Mouse (Mus musculus) gastrocnemius, adult 2 months (tissue): Measurements from ENCODE around the gene Plek2. TPM values are rescaled to one million over a fixed set of nuclear protein-coding genes. Genes with fewer than 3 reads are reported as not detected.

Source experiments
- DNase-seq: peaks from one replicate; pipeline ENCODE4 v3.0.0; 2022
- H3K27ac ChIP-seq: fragments of 200-600 bp; 2 replicates; pipeline ENCODE4 v1.8.1; 2022; ENCODE audit warnings: mild to moderate bottlenecking
- H3K4me3 ChIP-seq: fragments of 200-600 bp; 2 replicates; pipeline ENCODE4 v1.8.1; 2022; ENCODE audit warnings: mild to moderate bottlenecking, moderate library complexity
- CTCF ChIP-seq: fragments of 200-600 bp; IDR thresholded peaks from 2 replicates; pipeline ENCODE4 v1.8.1; 2022; ENCODE audit warnings: antibody characterized with exemption, mild to moderate bottlenecking, moderate library complexity
- intact Hi-C: fragments of 180-260 bp; cut with DNase I; formaldehyde crosslinking; loops from one replicate; pipeline ENCODE4 v1.15.1; 2025
- total RNA-seq, 2 experiments: library from RNA; stranded (reverse); gene quantifications; 2 replicates each; pipeline ENCODE4 v1.2.3; 2021

Plek2 gene
- total RNA-seq, 2 experiments from 2014 or later, result 0.20 to 0.28 TPM

GRCm38 (mm10) chr12:78901467-78901866, 5.3 kb downstream of the Plek2 start:
- intact Hi-C loops, result no loop called here
- Histone ChIP-seq H3K27ac (no peak overlapping the region), H3K4me3 (no peak overlapping the region)
- DNase-seq, result no peak
- no peak for TF ChIP-seq CTCF

GRCm38 (mm10) chr12:78897861-78898260, 8.9 kb downstream of the Plek2 start:
- H3K27ac ChIP-seq, result no peak overlapping the region
- no peak for DNase-seq
- H3K4me3 ChIP-seq, result no peak overlapping the region
- TF ChIP-seq CTCF, result no peak
- intact Hi-C loops, result no loop called here

- DNase-seq, result no peak
- intact Hi-C loops, result no loop called here
- TF ChIP-seq CTCF, result no peak
- no peak overlapping the region for H3K4me3 ChIP-seq
- H3K27ac ChIP-seq, result no peak overlapping the region
These were observed 15.6 kb downstream of the Plek2 start for GRCm38 (mm10) chr12:78891149-78891548.

- no peak overlapping the region for H3K4me3 ChIP-seq
- intact Hi-C loops, result no loop called here
- no peak overlapping the region for H3K27ac ChIP-seq
- no peak for TF ChIP-seq CTCF
- no peak for DNase-seq
These were observed 16.7 kb downstream of the Plek2 start for GRCm38 (mm10) chr12:78890062-78890461.

- intact Hi-C loops, result no loop called here
- TF ChIP-seq CTCF, result no peak
- H3K4me3 ChIP-seq, result no peak overlapping the region
- no peak overlapping the region for H3K27ac ChIP-seq
- DNase-seq, result no peak
These were observed 32.2 kb downstream of the Plek2 start for GRCm38 (mm10) chr12:78874581-78874980.

GRCm38 (mm10) chr12:78868115-78868514, 38.6 kb downstream of the Plek2 start:
- TF ChIP-seq CTCF, result no peak
- DNase-seq, result no peak
- Histone ChIP-seq H3K4me3 (no peak overlapping the region), H3K27ac (no peak overlapping the region)
- intact Hi-C loops, result no loop called here

- DNase-seq, result no peak
- intact Hi-C loops, result no loop called here
- H3K4me3 ChIP-seq, result no peak overlapping the region
- H3K27ac ChIP-seq, result no peak overlapping the region
- peak; percentile 20; the same call in 1 of the 2 replicates for TF ChIP-seq CTCF
These were observed 41.3 kb downstream of the Plek2 start for GRCm38 (mm10) chr12:78865434-78865833.

- no peak for TF ChIP-seq CTCF
- no peak for DNase-seq
- intact Hi-C loops, result loop anchor here (5.0 kb wide), 1 partner anchor 115 kb away; the partner anchor contains the start of gene Mpp5
- peak overlapping the region; percentile 99 for H3K27ac ChIP-seq
- H3K4me3 ChIP-seq, result peak overlapping the region; percentile 85
These were observed 44.5 kb downstream of the Plek2 start for GRCm38 (mm10) chr12:78862254-78862730.

- Histone ChIP-seq H3K4me3 (peak within 1 kb of the TSS; percentile 85), H3K27ac (peak within 1 kb of the TSS; percentile 99)
- DNase-seq, result peak; percentile 99
- TF ChIP-seq CTCF, result peak; percentile 91
- intact Hi-C loops, result loop anchor here (5.0 kb wide), 1 partner anchor 114 kb away; the partner anchor contains the start of gene Mpp5
These were observed 45.1 kb downstream of the Plek2 start, which contains the start of the genes Atp6v1d and Eif2s1 for GRCm38 (mm10) chr12:78861496-78862253. Gene Atp6v1d (minus strand): TSS chr12:78861638. Gene Eif2s1 (plus strand): TSS chr12:78861819.

GRCm38 (mm10) chr12:78860921-78861495, 45.8 kb downstream of the Plek2 start:
- TF ChIP-seq CTCF, result no peak
- Histone ChIP-seq H3K4me3 (peak overlapping the region; percentile 85), H3K27ac (peak overlapping the region; percentile 99)
- intact Hi-C loops, result loop anchor here (5.0 kb wide), 1 partner anchor 114 kb away; the partner anchor contains the start of gene Mpp5
- DNase-seq, result no peak

GRCm38 (mm10) chr12:78848246-78848645, 58.5 kb downstream of the Plek2 start:
- Histone ChIP-seq H3K4me3 (no peak overlapping the region), H3K27ac (no peak overlapping the region)
- DNase-seq, result no peak
- intact Hi-C loops, result no loop called here
- no peak for TF ChIP-seq CTCF

- DNase-seq, result no peak
- TF ChIP-seq CTCF, result no peak
- Histone ChIP-seq H3K4me3 (no peak overlapping the region), H3K27ac (no peak overlapping the region)
- intact Hi-C loops, result no loop called here
These were observed 64.3 kb downstream of the Plek2 start for GRCm38 (mm10) chr12:78842429-78842828.

- Histone ChIP-seq H3K27ac (no peak overlapping the region), H3K4me3 (no peak overlapping the region)
- intact Hi-C loops, result no loop called here
- TF ChIP-seq CTCF, result no peak
- peak; percentile 40 for DNase-seq
These were observed 66.9 kb downstream of the Plek2 start for GRCm38 (mm10) chr12:78839906-78840305.

Other genes starting within 250 kb of the Plek2 start
- gene Fam71d, start 215.4 kb downstream of the Plek2 start, total RNA-seq, result under 1 TPM in 1 of 2 experiments, not detected in 1; 0.17 TPM
- 10 to 100 TPM; 15.4 to 22.9 TPM for gene Mpp5, start 158.1 kb downstream of the Plek2 start, total RNA-seq
- 10 to 100 TPM; 59.8 to 66.2 TPM for gene Atp6v1d, start 45.3 kb downstream of the Plek2 start, total RNA-seq
- 10 to 100 TPM; 38.8 to 44.9 TPM for gene Eif2s1, start 45.1 kb downstream of the Plek2 start, total RNA-seq
- gene Tmem229b, start 100.7 kb upstream of the Plek2 start, total RNA-seq, result 1 to 10 TPM; 4.6 to 8.6 TPM
- 1 to 10 TPM; 1.1 to 1.3 TPM for gene Plekhh1, start 122.2 kb upstream of the Plek2 start, total RNA-seq
- gene Pigh, start 182.7 kb upstream of the Plek2 start, total RNA-seq, result 1 to 10 TPM; 2.0 to 2.3 TPM
- not detected for gene Arg2, start 223.8 kb upstream of the Plek2 start, total RNA-seq